Mouse (Mus musculus) CH12.LX (cell line): ENCODE measurements around the gene Rps4x. TPM values are rescaled to one million over a fixed set of nuclear protein-coding genes. Genes with fewer than 3 reads are reported as not detected.

ENCODE experiments used
- DNase-seq: peaks from one replicate; pipeline ENCODE4 v3.0.0-alpha.2; 2013; ENCODE audit errors: extremely low read depth
- H3K27ac ChIP-seq: 2 replicates; pipeline ENCODE4 v1.5.1; 2012; ENCODE audit warnings: low read depth, mild to moderate bottlenecking, control low read depth, moderate library complexity; ENCODE audit not compliant: insufficient read depth
- H3K27me3 ChIP-seq: replicated peaks from 2 replicates; pipeline ENCODE3; 2012; ENCODE audit warnings: inconsistent platforms
- H3K36me3 ChIP-seq, 2 experiments: replicated peaks in 1 of 2; 2 replicates each; pipeline versions ENCODE3 to v1.6.1; 2012; ENCODE audit warnings: inconsistent platforms in 1 of 2, low read length in 1 of 2, mild to moderate bottlenecking in 1 of 2, mixed read lengths in 1 of 2, moderate library complexity in 1 of 2; ENCODE audit not compliant: control insufficient read depth in 1 of 2, insufficient read depth in 1 of 2
- H3K4me1 ChIP-seq, 2 experiments: 2 replicates each; pipeline ENCODE4 v1.6.1; 2012; ENCODE audit warnings: inconsistent platforms in 1 of 2, moderate library complexity in 1 of 2; ENCODE audit not compliant: insufficient read depth in 2 of 2, control insufficient read depth in 1 of 2
- H3K4me2 ChIP-seq: 2 replicates; pipeline ENCODE4 v1.6.1; 2012; ENCODE audit warnings: low read depth, mild to moderate bottlenecking, control low read depth; ENCODE audit not compliant: poor library complexity, insufficient read depth, severe bottlenecking
- H3K4me3 ChIP-seq, 3 experiments: fragments of 150-350 bp in 1 of 3; sonication (generic) in 1 of 3; replicated peaks in 1 of 3; 2 replicates each; pipeline versions ENCODE3 to v1.5.1; 2011 to 2012; ENCODE audit warnings: low read depth in 2 of 3, low read length in 2 of 3, mild to moderate bottlenecking in 2 of 3, moderate library complexity in 2 of 3, control low read depth in 1 of 3, improper control_type of control experiment in 1 of 3, inconsistent platforms in 1 of 3, mixed read lengths in 1 of 3; ENCODE audit not compliant: poor library complexity in 1 of 3
- H3K79me2 ChIP-seq: replicated peaks from 2 replicates; pipeline ENCODE4 v1.6.1; 2012; ENCODE audit warnings: mild to moderate bottlenecking, moderate library complexity; ENCODE audit not compliant: control insufficient read depth, poor library complexity, insufficient read depth, severe bottlenecking; ENCODE audit errors: extremely low read depth
- H3K9ac ChIP-seq: 2 replicates; pipeline ENCODE4 v1.6.1; 2012; ENCODE audit warnings: low read depth, mild to moderate bottlenecking, control low read depth, moderate library complexity; ENCODE audit not compliant: insufficient read depth
- H3K9me3 ChIP-seq: replicated peaks from 2 replicates; pipeline ENCODE3; 2012; ENCODE audit warnings: low read length, inconsistent platforms, mixed read lengths
- CTCF ChIP-seq, 2 experiments: IDR thresholded peaks in 1 of 2; conservative IDR thresholded peaks in 1 of 2; 2 replicates each; pipeline ENCODE4 v1.5.1; 2011 to 2012; ENCODE audit warnings: low read depth in 2 of 2, low read length in 2 of 2, improper control_type of control experiment in 1 of 2, inconsistent platforms in 1 of 2, mild to moderate bottlenecking in 1 of 2, moderate library complexity in 1 of 2
- IRF4 ChIP-seq: IDR thresholded peaks from 2 replicates; pipeline ENCODE4 v1.6.1; 2014; ENCODE audit warnings: low read depth, mild to moderate bottlenecking, inconsistent platforms, low read length, improper control_type of control experiment
- JUN ChIP-seq: IDR thresholded peaks from 2 replicates; pipeline ENCODE4 v1.6.1; 2011; ENCODE audit warnings: low read depth, mild to moderate bottlenecking, low read length, improper control_type of control experiment, moderate library complexity; ENCODE audit not compliant: insufficient read depth
- KAT2A ChIP-seq: IDR thresholded peaks from 2 replicates; pipeline ENCODE4 v1.6.1; 2012; ENCODE audit warnings: low read length, improper control_type of control experiment, inconsistent platforms; ENCODE audit not compliant: insufficient replicate concordance
- MAFK ChIP-seq: IDR thresholded peaks from 2 replicates; pipeline ENCODE4 v1.6.1; 2011; ENCODE audit warnings: low read length, improper control_type of control experiment; ENCODE audit not compliant: insufficient replicate concordance
- MAZ ChIP-seq: IDR thresholded peaks from 2 replicates; pipeline ENCODE4 v1.6.1; 2012; ENCODE audit warnings: low read depth, mild to moderate bottlenecking, inconsistent platforms, low read length, improper control_type of control experiment, moderate library complexity
- MXI1 ChIP-seq: IDR thresholded peaks from 2 replicates; pipeline ENCODE4 v1.6.1; 2011; ENCODE audit warnings: mild to moderate bottlenecking, low read depth, low read length, improper control_type of control experiment
- NELFE ChIP-seq: IDR thresholded peaks from 2 replicates; pipeline ENCODE4 v1.6.1; 2011; ENCODE audit warnings: low read depth, low read length, improper control_type of control experiment
- RAD21 ChIP-seq: IDR thresholded peaks from 2 replicates; pipeline ENCODE4 v1.6.1; 2011; ENCODE audit warnings: low read depth, mild to moderate bottlenecking, low read length, improper control_type of control experiment, moderate library complexity
- SIN3A ChIP-seq: IDR thresholded peaks from 2 replicates; pipeline ENCODE4 v1.6.1; 2012; ENCODE audit warnings: low read length, improper control_type of control experiment, inconsistent platforms
- TCF12 ChIP-seq: IDR thresholded peaks from 2 replicates; pipeline ENCODE4 v1.6.1; 2014; ENCODE audit warnings: low read depth, mild to moderate bottlenecking, inconsistent platforms, low read length, improper control_type of control experiment
- UBTF ChIP-seq: IDR thresholded peaks from 2 replicates; pipeline ENCODE4 v1.6.1; 2012; ENCODE audit warnings: low read depth, mild to moderate bottlenecking, inconsistent platforms, low read length, improper control_type of control experiment, moderate library complexity
- USF1 ChIP-seq: IDR thresholded peaks from 2 replicates; pipeline ENCODE4 v1.6.1; 2014; ENCODE audit warnings: low read depth, mild to moderate bottlenecking, inconsistent platforms, low read length, improper control_type of control experiment
- USF2 ChIP-seq: conservative IDR thresholded peaks from 2 replicates; pipeline ENCODE4 v1.6.1; 2011; ENCODE audit warnings: low read depth, low read length, improper control_type of control experiment
- dilution Hi-C: fragments of 300-500 bp; cut with MboI; formaldehyde crosslinking; loops from 2 replicates; pipeline ENCODE4 v1.14.3; 2020; ENCODE audit warnings: low sequenced_read_pairs; ENCODE audit not compliant: extremely low pct_unique_long_range_greater_than_20kb, extremely low pct_ligation_motif_present
- in situ Hi-C: fragments of 300-500 bp; cut with MboI; formaldehyde crosslinking; loops from 3 replicates; pipeline ENCODE4 v1.14.3; 2019; ENCODE audit warnings: low sequenced_read_pairs, low pct_ligation_motif_present, low pct_unique_long_range_greater_than_20kb, mixed read lengths
- polyA plus RNA-seq: library from polyadenylated mRNA; unstranded; fragments of >175 nt; gene quantifications from 2 replicates; pipeline ENCODE4 v1.2.1, GENCODE M21; 2012; ENCODE audit warnings: low read depth; ENCODE audit not compliant: insufficient read length
- total RNA-seq, 2 experiments: library from RNA; depleted of rRNA; stranded (reverse); fragments of 300-350 nt in 1 of 2; fragments of >200 nt in 1 of 2; gene quantifications; 2 replicates each; pipeline ENCODE4 v1.2.3; 2012 to 2014

The Rps4x gene
- total and polyA plus RNA-seq, 3 experiments = 2,286 to 4,290 (median 3,101) TPM

- TF ChIP-seq JUN = no peak
These were observed 32.4 kb downstream of the Rps4x start, which contains the start of gene Ercc6l (continued) for GRCm38 (mm10) chrX:102156618-102157422.

- no peaks in the 10 kb centered on the region for H3K27me3 ChIP-seq
- no peak overlapping the region for H3K27ac ChIP-seq
- no peaks in the 10 kb centered on the region for H3K9me3 ChIP-seq
- H3K4me3 ChIP-seq = no peak overlapping the region
- no peaks in the 10 kb centered on the region for H3K79me2 ChIP-seq
- H3K36me3 ChIP-seq = peaks cover 12 to 46% of the 10 kb centered on the region in 2 experiments
- TF ChIP-seq RAD21 (no peak), KAT2A (no peak), TCF12 (no peak), USF2 (no peak), MXI1 (no peak), MAFK (no peak), CTCF (conservative IDR thresholded peaks at IDR 0.05 in 1 of 2, IDR thresholded peaks at IDR 0.05 in 1 of 2; ENCODE audit: low read depth in 2 of 2, low read length in 2 of 2) (no peak), UBTF (no peak), IRF4 (no peak), SIN3A (no peak), USF1 (no peak), NELFE (no peak), MAZ (no peak)
- H3K4me1 ChIP-seq = no peaks in the 10 kb centered on the region
- no peak overlapping the region for H3K9ac ChIP-seq
- in situ Hi-C loops (no loop called here), dilution Hi-C loops (no loop called here)
- no peak overlapping the region for H3K4me2 ChIP-seq
- DNase-seq = no peak
These were observed 48.0 kb downstream of the Rps4x start for GRCm38 (mm10) chrX:102141157-102141556.

Other genes with a start within 250 kb of the Rps4x start
- 0.13 and 0.51 TPM in 2 replicates for gene Rtl5, start 118.1 kb downstream of the Rps4x start, total RNA-seq (2012; rRNA removed)
- 0.42 and 0.55 TPM in 2 replicates for gene Rtl5, start 118.1 kb downstream of the Rps4x start, total RNA-seq (2014; rRNA removed)
- 0.79 and 1.0 TPM in 2 replicates for gene Rtl5, start 118.1 kb downstream of the Rps4x start, polyA plus RNA-seq
- 62.0 and 75.7 TPM in 2 replicates for gene Pin4, start 69.9 kb downstream of the Rps4x start, total RNA-seq (2012; rRNA removed)
- gene Pin4, start 69.9 kb downstream of the Rps4x start, total RNA-seq (2014; rRNA removed) = 53.4 and 60.9 TPM in 2 replicates
- gene Pin4, start 69.9 kb downstream of the Rps4x start, polyA plus RNA-seq = 66.2 and 95.3 TPM in 2 replicates
- gene Ercc6l, start 32.3 kb downstream of the Rps4x start, total RNA-seq (2012; rRNA removed) = 8.9 and 13.5 TPM in 2 replicates
- 18.5 and 21.5 TPM in 2 replicates for gene Ercc6l, start 32.3 kb downstream of the Rps4x start, total RNA-seq (2014; rRNA removed)
- 12.2 and 15.0 TPM in 2 replicates for gene Ercc6l, start 32.3 kb downstream of the Rps4x start, polyA plus RNA-seq
- 0.51 and 0.59 TPM in 2 replicates for gene Cited1, start 62.8 kb upstream of the Rps4x start, total RNA-seq (2012; rRNA removed)
- 0.86 and 1.4 TPM in 2 replicates for gene Cited1, start 62.8 kb upstream of the Rps4x start, total RNA-seq (2014; rRNA removed)
- gene Cited1, start 62.8 kb upstream of the Rps4x start, polyA plus RNA-seq = 2.7 and 3.6 TPM in 2 replicates